Mouse (Mus musculus): ENCODE measurements around the gene Vsig10l. TPM values are rescaled to one million over a fixed set of nuclear protein-coding genes. Genes with fewer than 3 reads are reported as not detected.

Gene Vsig10l
- polyA plus RNA-seq, 1 experiment from 2014 or later: 6.1 TPM

DNA sequence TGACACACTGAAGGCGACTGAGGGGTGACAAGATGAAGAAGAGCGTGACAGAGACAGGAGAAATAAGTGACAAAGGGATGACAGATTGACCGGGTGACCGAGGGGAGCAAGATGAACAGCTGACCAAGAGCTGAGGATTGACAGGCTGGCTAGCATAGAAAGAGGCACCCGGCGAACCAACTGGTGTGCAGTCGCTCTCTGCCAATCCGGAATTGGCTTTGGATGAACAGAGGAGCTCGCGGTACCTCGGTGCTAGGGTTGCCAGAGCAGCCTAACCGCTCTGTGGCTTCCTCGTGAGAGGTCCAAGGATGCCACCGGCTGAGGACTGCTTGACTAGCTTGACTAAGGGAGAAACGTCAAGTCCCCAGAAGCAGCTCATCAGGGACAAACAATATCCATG, 55.4 kb downstream of the Vsig10l start:
- WGBS: 82% methylated on average over 15 of the region's 15 CpGs
- H3K9me3 ChIP-seq (ENCODE audit: control insufficient read depth, low read depth, low read length): no peaks in the 10 kb centered on the region
- no peak overlapping the region for H3K4me3 ChIP-seq (ENCODE audit: low read depth, low read length)
- no peaks in the 10 kb centered on the region for H3K27me3 ChIP-seq (ENCODE audit: control insufficient read depth, insufficient read depth, low read length)
- H3K9ac ChIP-seq (replicated peaks; ENCODE audit: low read depth, low read length): no peak overlapping the region
- H3K36me3 ChIP-seq (ENCODE audit: control insufficient read depth, insufficient read depth, low read length): no peaks in the 10 kb centered on the region
- H3K27ac ChIP-seq (ENCODE audit: low read length): no peak overlapping the region
- no peaks in the 10 kb centered on the region for H3K4me1 ChIP-seq (ENCODE audit: control insufficient read depth, insufficient read depth, low read length)
- ATAC-seq (ENCODE audit: insufficient number of reproducible peaks, insufficient read depth, low FRiP score, low read depth): no peak
- no peak overlapping the region for H3K4me2 ChIP-seq (replicated peaks; ENCODE audit: low read depth, low read length)

Small RNA genes lying within 50 kb of the gene (microRNA-seq; reads per million reads assigned to microRNA genes)
- 0.78 reads per million for gene Mir7051

Other genes with a start within 250 kb of the Vsig10l start
- gene Zfp715, start 149.9 kb upstream of the Vsig10l start, polyA plus RNA-seq (2014; fragmentation: Nextera tagmentation; extraction: Ambion mirVana): 14.0 and 15.5 TPM in 2 replicates
- 0.25 TPM in 1 of 2 replicates, not detected in the other for gene Siglecf, start 111.8 kb upstream of the Vsig10l start, polyA plus RNA-seq (2014; fragmentation: Nextera tagmentation; extraction: Ambion mirVana)
- gene Siglecg, start 54.9 kb upstream of the Vsig10l start, polyA plus RNA-seq (2014; fragmentation: Nextera tagmentation; extraction: Ambion mirVana): 0.15 and 0.19 TPM in 2 replicates
- not detected in 2 replicates for gene Lim2, start 35.5 kb upstream of the Vsig10l start, polyA plus RNA-seq (2014; fragmentation: Nextera tagmentation; extraction: Ambion mirVana)
- gene Nkg7, start 26.1 kb upstream of the Vsig10l start, polyA plus RNA-seq (2014; fragmentation: Nextera tagmentation; extraction: Ambion mirVana): 0.39 and 1.4 TPM in 2 replicates
- not detected in 2 replicates for gene Cldnd2, start 22.4 kb upstream of the Vsig10l start, polyA plus RNA-seq (2014; fragmentation: Nextera tagmentation; extraction: Ambion mirVana)
- 290 and 313 TPM in 2 replicates for gene Etfb, start 19.1 kb upstream of the Vsig10l start, polyA plus RNA-seq (2014; fragmentation: Nextera tagmentation; extraction: Ambion mirVana)
- 0.30 and 0.46 TPM in 2 replicates for gene Gm45233, start 19.0 kb upstream of the Vsig10l start, polyA plus RNA-seq (2014; fragmentation: Nextera tagmentation; extraction: Ambion mirVana)
- gene Iglon5, start 26.9 kb downstream of the Vsig10l start, polyA plus RNA-seq (2014; fragmentation: Nextera tagmentation; extraction: Ambion mirVana): 0.75 and 0.91 TPM in 2 replicates
- gene 4931406B18Rik, start 42.8 kb downstream of the Vsig10l start, polyA plus RNA-seq (2014; fragmentation: Nextera tagmentation; extraction: Ambion mirVana): not detected in 2 replicates
- gene Cd33, start 81.3 kb downstream of the Vsig10l start, polyA plus RNA-seq (2014; fragmentation: Nextera tagmentation; extraction: Ambion mirVana): 1.9 and 4.3 TPM in 2 replicates
- 3.2 and 5.0 TPM in 2 replicates for gene Zfp658, start 99.1 kb downstream of the Vsig10l start, polyA plus RNA-seq (2014; fragmentation: Nextera tagmentation; extraction: Ambion mirVana)
- gene Zfp719, start 116.5 kb downstream of the Vsig10l start, polyA plus RNA-seq (2014; fragmentation: Nextera tagmentation; extraction: Ambion mirVana): 14.7 and 14.8 TPM in 2 replicates
- gene Zfp819, start 144.0 kb downstream of the Vsig10l start, polyA plus RNA-seq (2014; fragmentation: Nextera tagmentation; extraction: Ambion mirVana): 0.23 and 0.36 TPM in 2 replicates
- gene Ceacam18, start 171.6 kb downstream of the Vsig10l start, polyA plus RNA-seq (2014; fragmentation: Nextera tagmentation; extraction: Ambion mirVana): 0.17 TPM in 1 of 2 replicates, not detected in the other
- 0.80 and 0.95 TPM in 2 replicates for gene Siglece, start 197.0 kb downstream of the Vsig10l start, polyA plus RNA-seq (2014; fragmentation: Nextera tagmentation; extraction: Ambion mirVana)
- gene Ctu1, start 208.9 kb downstream of the Vsig10l start, polyA plus RNA-seq (2014; fragmentation: Nextera tagmentation; extraction: Ambion mirVana): 11.0 TPM in 2 replicates
- 0.32 TPM in 1 of 2 replicates, not detected in the other for gene Klk14, start 227.3 kb downstream of the Vsig10l start, polyA plus RNA-seq (2014; fragmentation: Nextera tagmentation; extraction: Ambion mirVana)
- gene Klk13, start 249.4 kb downstream of the Vsig10l start, polyA plus RNA-seq (2014; fragmentation: Nextera tagmentation; extraction: Ambion mirVana): 1.6 and 1.8 TPM in 2 replicates